8 mouse cellular contexts compared by ENCODE assay signal in genomic region chr6:128799896-128800270, GRCm38 (mm10). TPM values are rescaled to one million over a fixed set of nuclear protein-coding genes. Genes with fewer than 3 reads are reported as not detected.
DNase-seq lines count a peak whose midpoint lies in the region; ATAC-seq and TF ChIP-seq lines count a peak whose summit lies in the region.

No protein-coding gene starts in this region.

- 29% methylated on average over 7 of the region's 7 CpGs for WGBS in forebrain, embryonic 11.5 days
- 28% methylated on average over 7 of the region's 7 CpGs for WGBS in liver, embryonic 14.5 days (ENCODE audit: insufficient replicate concordance)

- TF ChIP-seq EP300 in liver, embryonic 14.5 days (IDR thresholded peaks at IDR 0.05; ENCODE audit: low read depth) = no peak

- no peaks in the 10 kb centered on the region for H3K9me3 ChIP-seq in erythroblast, embryonic 14.5 days (ENCODE audit: control insufficient read depth, low read length)
- H3K9me3 ChIP-seq in forebrain, embryonic 11.5 days (ENCODE audit: control insufficient read depth, low read length) = no peaks in the 10 kb centered on the region
- no peaks in the 10 kb centered on the region for H3K9me3 ChIP-seq in liver, embryonic 14.5 days (ENCODE audit: control insufficient read depth, low read length)

- no peak overlapping the region for H3K27ac ChIP-seq in forebrain, embryonic 11.5 days (ENCODE audit: low read depth, low read length)
- no peak overlapping the region for H3K27ac ChIP-seq in liver, embryonic 14.5 days

- peak overlapping the region; percentile 74 for H3K4me3 ChIP-seq in erythroblast, embryonic 14.5 days (replicated peaks)
- H3K4me3 ChIP-seq in forebrain, embryonic 11.5 days (ENCODE audit: low read depth, low read length) = peak overlapping the region; percentile 53
- H3K4me3 ChIP-seq in liver, embryonic 14.5 days (ENCODE audit: insufficient read depth in 1 of 2, low read depth in 2 of 2, low read length in 2 of 2) = peak overlapping the region; percentile 61 to 87

- H3K4me1 ChIP-seq in erythroblast, embryonic 14.5 days (ENCODE audit: control insufficient read depth) = peaks cover 34% of the 10 kb centered on the region
- no peaks in the 10 kb centered on the region for H3K4me1 ChIP-seq in forebrain, embryonic 11.5 days (replicated peaks; ENCODE audit: control insufficient read depth, insufficient read depth, low read length)
- H3K4me1 ChIP-seq in liver, embryonic 14.5 days (replicated peaks; ENCODE audit: control insufficient read depth in 2 of 2, insufficient read depth in 2 of 2, low read length in 1 of 2) = peaks cover 2 to 10% of the 10 kb centered on the region in 2 experiments; a peak in 2 of 4 replicates

- no peak for ATAC-seq in erythroblast, adult 5-6 weeks (replicated peaks; ENCODE audit: low FRiP score, poor library complexity, severe bottlenecking)
- no peak for ATAC-seq in forebrain, embryonic 11.5 days (replicated peaks; ENCODE audit: low FRiP score)
- ATAC-seq in liver, embryonic 14.5 days (ENCODE audit: insufficient read depth) = no peak

- H3K27me3 ChIP-seq in erythroblast, embryonic 14.5 days (ENCODE audit: control insufficient read depth) = no peaks in the 10 kb centered on the region
- H3K27me3 ChIP-seq in forebrain, embryonic 11.5 days (ENCODE audit: control insufficient read depth, insufficient read depth, low read length) = no peaks in the 10 kb centered on the region
- no peaks in the 10 kb centered on the region for H3K27me3 ChIP-seq in liver, embryonic 14.5 days (ENCODE audit: control insufficient read depth, insufficient read depth, low read length)

- TF ChIP-seq CTCF in liver, embryonic 14.5 days (IDR thresholded peaks at IDR 0.05; ENCODE audit: low read depth) = no peak

- H3K36me3 ChIP-seq in erythroblast, embryonic 14.5 days (ENCODE audit: control insufficient read depth) = no peaks in the 10 kb centered on the region
- H3K36me3 ChIP-seq in forebrain, embryonic 11.5 days (ENCODE audit: control insufficient read depth, insufficient read depth, low read length) = no peaks in the 10 kb centered on the region
- H3K36me3 ChIP-seq in liver, embryonic 14.5 days (replicated peaks; ENCODE audit: control insufficient read depth, insufficient read depth, low read depth) = no peaks in the 10 kb centered on the region

- peak overlapping the region; percentile 54 for H3K9ac ChIP-seq in forebrain, embryonic 11.5 days (ENCODE audit: low read length)
- H3K9ac ChIP-seq in liver, embryonic 14.5 days (replicated peaks) = peak overlapping the region; percentile 32; the same call in 1 of the 2 replicates

- H3K4me2 ChIP-seq in forebrain, embryonic 11.5 days (ENCODE audit: low read depth, low read length, severe bottlenecking) = peak overlapping the region; percentile 49
- peak overlapping the region; percentile 62 for H3K4me2 ChIP-seq in liver, embryonic 14.5 days (ENCODE audit: low read depth)

- peak; percentile 18 for DNase-seq in 3134 (ENCODE audit: extremely low read depth, insufficient read length, low spot score)
- no peak for DNase-seq in forebrain, embryonic 11.5 days (ENCODE audit: low spot score)
- no peak for DNase-seq in liver, embryonic 14.5 days (ENCODE audit: low read depth in 3 of 3, low spot score in 3 of 3)
- no peak for DNase-seq in layer of hippocampus, adult 8-10 months (ENCODE audit: low spot score in 2 of 2)
- DNase-seq in urinary bladder, adult 2 months (ENCODE audit: low spot score) = no peak
- DNase-seq in spleen, adult 12 weeks (ENCODE audit: low spot score) = no peak

RNA-seq across cellular contexts. Expression of gene Klrb1c, which starts 10.9 kb away (rescaled TPM):
- polyA plus RNA-seq in erythroblast, embryonic 14.5 days (2012) = not detected in 2 replicates
- total RNA-seq in erythroblast, adult 5-6 weeks (2015; ENCODE audit: low replicate concordance) = not detected in 2 replicates
- total RNA-seq in erythroblast, adult 5-6 weeks (2017; ENCODE audit: low replicate concordance) = 0.68 and 1.8 TPM in 2 replicates
- polyA plus RNA-seq in forebrain, embryonic 11.5 days (2014; fragmentation: Nextera tagmentation; extraction: Ambion mirVana) = not detected in 2 replicates
- 0.04 and 0.09 TPM in 2 replicates for polyA plus RNA-seq in liver, embryonic 14.5 days (2012; rRNA removed)
- polyA plus RNA-seq in liver, embryonic 14.5 days (2014; fragmentation: Nextera tagmentation; extraction: Ambion mirVana) = 0.09 and 0.25 TPM in 2 replicates
- total RNA-seq in layer of hippocampus, adult 8-10 months (2022) = under 1 TPM in 2 of 4 experiments, not detected in 2; 0.12 to 0.25 TPM
- polyA plus RNA-seq in urinary bladder, adult 2 months (2012; rRNA removed) = 1.1 TPM in 2 replicates

RNA-seq across cellular contexts. Expression of gene Gm44511, which starts 26.2 kb away (rescaled TPM):
- not detected in 2 replicates for polyA plus RNA-seq in erythroblast, embryonic 14.5 days (2012)
- total RNA-seq in erythroblast, adult 5-6 weeks (2015; ENCODE audit: low replicate concordance) = 1.7 and 3.8 TPM in 2 replicates
- total RNA-seq in erythroblast, adult 5-6 weeks (2017; ENCODE audit: low replicate concordance) = not detected in 2 replicates
- polyA plus RNA-seq in forebrain, embryonic 11.5 days (2014; fragmentation: Nextera tagmentation; extraction: Ambion mirVana) = not detected in 2 replicates
- polyA plus RNA-seq in liver, embryonic 14.5 days (2012; rRNA removed) = not detected in 2 replicates
- polyA plus RNA-seq in liver, embryonic 14.5 days (2014; fragmentation: Nextera tagmentation; extraction: Ambion mirVana) = not detected in 2 replicates
- total RNA-seq in layer of hippocampus, adult 8-10 months (2022) = 1 to 10 TPM in 1 of 4 experiments, not detected in 3; 1.1 TPM
- polyA plus RNA-seq in urinary bladder, adult 2 months (2012; rRNA removed) = 0.23 and 0.43 TPM in 2 replicates

RNA-seq across cellular contexts. Expression of gene Klrb1b, which starts 26.2 kb away (rescaled TPM):
- polyA plus RNA-seq in erythroblast, embryonic 14.5 days (2012) = 0.02 TPM in 1 of 2 replicates, not detected in the other
- 2.1 TPM in 1 of 2 replicates, not detected in the other for total RNA-seq in erythroblast, adult 5-6 weeks (2015; ENCODE audit: low replicate concordance)
- 0.94 TPM in 1 of 2 replicates, not detected in the other for total RNA-seq in erythroblast, adult 5-6 weeks (2017; ENCODE audit: low replicate concordance)
- polyA plus RNA-seq in forebrain, embryonic 11.5 days (2014; fragmentation: Nextera tagmentation; extraction: Ambion mirVana) = not detected in 2 replicates
- 0.08 and 0.18 TPM in 2 replicates for polyA plus RNA-seq in liver, embryonic 14.5 days (2012; rRNA removed)
- polyA plus RNA-seq in liver, embryonic 14.5 days (2014; fragmentation: Nextera tagmentation; extraction: Ambion mirVana) = 0.13 TPM in 1 of 2 replicates, not detected in the other
- total RNA-seq in layer of hippocampus, adult 8-10 months (2022) = 1 to 10 TPM in 1 of 4 experiments, under 1 TPM in 1, not detected in 2; 0.40 to 1.3 TPM
- polyA plus RNA-seq in urinary bladder, adult 2 months (2012; rRNA removed) = 0.92 and 0.93 TPM in 2 replicates
